Mouse (Mus musculus) hindbrain, embryonic 14.5 days (tissue): ENCODE data around the gene Igsf3. TPM values are rescaled to one million over a fixed set of nuclear protein-coding genes. Genes with fewer than 3 reads are reported as not detected.
A peak's percentile ranks its signal among the peaks of the same experiment; 100 is the strongest.

Experiments
- ATAC-seq: fragments of 200-750 bp; cut with Nextera tagmentation; 2 replicates; pipeline ENCODE4 v1.8.0; 2017; ENCODE audit warnings: moderate number of reproducible peaks, mild to moderate bottlenecking, moderate TSS enrichment, moderate library complexity; ENCODE audit not compliant: low FRiP score
- DNase-seq: peaks from one replicate; pipeline ENCODE4 v3.0.0-alpha.2; 2015; ENCODE audit warnings: low spot score
- H3K27ac ChIP-seq: fragments of 300-500 bp; sonication (generic); 2 replicates; pipeline ENCODE4 v1.5.1; 2014; ENCODE audit warnings: mild to moderate bottlenecking, moderate library complexity
- H3K27me3 ChIP-seq: fragments of 300-500 bp; sonication (generic); 2 replicates; pipeline ENCODE4 v1.6.1; 2014; ENCODE audit warnings: mild to moderate bottlenecking, low read length, mixed read lengths; ENCODE audit not compliant: control insufficient read depth, insufficient read depth
- H3K36me3 ChIP-seq: fragments of 300-500 bp; sonication (generic); replicated peaks from 2 replicates; pipeline ENCODE4 v1.6.1; 2014; ENCODE audit not compliant: control insufficient read depth, insufficient read depth
- H3K4me1 ChIP-seq: fragments of 300-500 bp; sonication (generic); replicated peaks from 2 replicates; pipeline ENCODE4 v1.6.1; 2014; ENCODE audit warnings: antibody characterized with exemption, low read length, mixed read lengths; ENCODE audit not compliant: control insufficient read depth, insufficient read depth
- H3K4me2 ChIP-seq: fragments of 300-500 bp; sonication (generic); replicated peaks from 2 replicates; pipeline ENCODE4 v1.6.1; 2014; ENCODE audit warnings: mild to moderate bottlenecking, moderate library complexity
- H3K4me3 ChIP-seq: fragments of 300-500 bp; sonication (generic); replicated peaks from 2 replicates; pipeline ENCODE4 v1.5.1; 2014; ENCODE audit warnings: mild to moderate bottlenecking, low read length
- H3K9ac ChIP-seq: fragments of 300-500 bp; sonication (generic); 2 replicates; pipeline ENCODE4 v1.6.1; 2014
- H3K9me3 ChIP-seq: fragments of 300-500 bp; sonication (generic); 2 replicates; pipeline ENCODE4 v1.6.1; 2016; ENCODE audit warnings: low read length; ENCODE audit not compliant: control insufficient read depth
- WGBS: fragments of 180-500 bp; shearing (Covaris S2); extraction: QIAGEN DNeasy Blood & Tissue Kit; methylation state at CpG from one replicate; pipeline ENCODE4 v1.1.7; 2014; 5-methylcytosine and 5-hydroxymethylcytosine counted together
- polyA plus RNA-seq: library from polyadenylated mRNA; unstranded; fragments of >200 nt; fragmentation: Nextera tagmentation; extraction: Ambion mirVana; gene quantifications from 2 replicates; pipeline ENCODE4 v1.2.1, GENCODE M21; 2014

Gene Igsf3
- polyA plus RNA-seq, 1 experiment from 2014 or later, result 51.7 TPM

DNA sequence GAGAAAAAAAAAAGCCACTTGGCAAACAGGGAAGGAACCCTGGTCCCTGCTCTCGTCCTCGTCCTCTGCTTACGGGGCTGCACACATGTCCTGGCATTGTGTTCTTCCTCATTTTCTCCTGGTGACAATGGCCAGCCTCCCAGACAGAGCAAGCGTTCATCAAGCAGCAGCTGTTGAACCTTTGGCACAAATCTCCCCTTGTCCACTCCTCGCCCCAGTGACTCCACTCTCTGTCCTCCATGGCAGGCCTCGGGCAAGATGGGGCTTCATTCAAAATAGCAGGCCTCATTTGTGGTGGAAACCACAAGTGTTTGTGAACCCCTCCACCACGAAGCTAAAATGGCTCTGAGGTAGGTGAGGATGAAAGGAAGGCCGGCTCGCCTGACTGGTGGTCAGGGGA is 11.0 kb upstream of the Igsf3 start:
- H3K4me1 ChIP-seq, result peaks cover 7% of the 10 kb centered on the region; the same call in 1 of the 2 replicates
- H3K27ac ChIP-seq, result peak overlapping the region; percentile 48; the same call in 1 of the 2 replicates
- H3K9ac ChIP-seq, result no peak overlapping the region
- no peaks in the 10 kb centered on the region for H3K36me3 ChIP-seq
- 33% methylated on average over 9 of the region's 9 CpGs for WGBS
- H3K9me3 ChIP-seq, result no peaks in the 10 kb centered on the region
- no peaks in the 10 kb centered on the region for H3K27me3 ChIP-seq
- no peak for ATAC-seq
- H3K4me3 ChIP-seq, result no peak overlapping the region
- DNase-seq, result no peak
- H3K4me2 ChIP-seq, result no peak overlapping the region

DNA sequence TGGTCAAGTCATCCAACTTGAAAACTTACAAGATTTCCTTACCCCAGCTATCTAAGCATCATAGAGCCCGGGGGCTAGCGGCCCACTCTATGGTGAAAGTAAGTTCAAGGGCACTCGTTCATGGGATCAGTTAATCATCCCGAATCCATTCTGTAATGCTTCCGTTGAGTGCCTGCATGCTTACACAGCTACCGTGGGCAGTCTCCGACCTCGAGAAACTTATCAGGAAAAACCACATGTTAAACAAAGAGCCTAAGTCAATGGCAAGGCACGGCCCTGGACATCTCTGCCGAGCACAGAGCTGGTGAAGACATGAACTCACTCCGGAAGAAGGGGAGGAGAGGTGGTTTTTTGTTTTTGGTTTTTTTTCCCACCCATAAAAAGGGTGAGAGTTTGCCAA is 9.5 kb upstream of the Igsf3 start:
- H3K27me3 ChIP-seq, result no peaks in the 10 kb centered on the region
- H3K4me1 ChIP-seq, result peaks cover 7% of the 10 kb centered on the region; the same call in 1 of the 2 replicates
- WGBS, result 84% methylated on average over 11 of the region's 11 CpGs

DNA sequence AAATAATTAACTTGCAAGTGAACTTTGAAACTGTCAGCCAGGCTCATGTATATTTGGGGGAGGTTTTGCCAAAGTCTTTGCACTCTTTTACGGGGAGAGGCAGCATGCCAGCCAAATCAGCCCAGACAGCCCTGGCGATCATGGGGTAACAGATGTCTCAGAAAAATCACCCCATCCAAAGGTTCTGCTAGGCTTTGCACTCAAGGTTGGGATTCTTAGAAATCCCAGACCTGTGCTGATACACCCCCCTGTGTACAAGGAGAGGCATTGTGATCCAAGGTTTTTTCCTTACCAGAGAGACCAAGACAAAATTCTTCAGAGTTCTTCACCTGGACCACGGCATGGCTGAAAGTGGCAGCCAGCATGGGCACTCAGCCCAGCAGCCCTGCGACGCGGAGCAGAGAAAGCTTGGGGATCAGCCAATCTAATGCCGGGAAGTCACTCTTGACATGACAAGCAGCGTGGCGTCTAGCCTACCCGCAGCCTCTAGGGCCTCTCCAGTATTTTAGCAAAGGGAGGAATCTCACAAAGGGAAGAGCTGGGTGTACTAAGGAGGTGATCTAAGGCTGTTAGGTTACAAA is 7.5 kb upstream of the Igsf3 start:
- H3K9ac ChIP-seq, result no peak overlapping the region
- H3K36me3 ChIP-seq, result no peaks in the 10 kb centered on the region
- H3K4me3 ChIP-seq, result no peak overlapping the region
- no peak for ATAC-seq
- H3K4me2 ChIP-seq, result no peak overlapping the region
- H3K27ac ChIP-seq, result no peak overlapping the region
- H3K27me3 ChIP-seq, result no peaks in the 10 kb centered on the region
- WGBS, result 42% methylated on average over 10 of the region's 10 CpGs
- peak; percentile 36 for DNase-seq
- H3K9me3 ChIP-seq, result no peaks in the 10 kb centered on the region
- H3K4me1 ChIP-seq, result peaks cover 7% of the 10 kb centered on the region; the same call in 1 of the 2 replicates

More for the DNA sequence above, 9.5 kb upstream of the Igsf3 start:
- no peak overlapping the region for H3K4me2 ChIP-seq
- H3K4me3 ChIP-seq, result no peak overlapping the region
- DNase-seq (no peak), ATAC-seq (no peak)
- no peaks in the 10 kb centered on the region for H3K36me3 ChIP-seq
- no peak overlapping the region for H3K9ac ChIP-seq
- H3K27ac ChIP-seq, result no peak overlapping the region
- no peaks in the 10 kb centered on the region for H3K9me3 ChIP-seq

DNA sequence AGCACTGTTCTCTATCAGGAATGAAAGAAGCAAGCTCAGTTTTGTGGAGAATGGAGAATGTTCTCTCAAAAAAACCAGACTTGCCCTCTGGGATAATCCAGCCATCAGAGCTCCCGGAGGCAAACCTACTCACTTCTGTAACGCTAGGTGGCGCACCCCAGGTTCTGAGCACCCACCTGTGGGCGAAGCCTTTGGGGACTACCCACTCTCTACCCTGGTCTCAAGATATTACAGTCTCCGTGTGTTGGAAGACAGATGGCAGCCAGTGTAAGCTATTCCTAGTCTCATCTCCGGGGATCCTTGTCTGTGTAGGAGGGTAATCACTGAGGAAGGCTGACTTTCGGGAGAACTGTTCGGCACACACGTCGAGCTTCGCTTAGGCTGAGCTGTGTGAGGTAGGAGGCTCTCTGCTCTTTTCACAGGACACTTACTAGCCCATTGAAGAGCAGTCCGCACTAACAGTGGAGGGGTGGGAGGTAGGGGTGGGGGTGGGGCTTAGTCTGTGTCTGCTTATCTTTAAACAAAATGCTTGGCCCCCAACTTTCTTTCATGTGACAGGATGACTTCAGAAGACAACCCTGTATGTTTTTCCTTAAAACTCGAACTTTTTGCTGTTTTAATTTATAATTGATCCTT is 4.4 kb upstream of the Igsf3 start:
- Histone ChIP-seq H3K9ac (no peak overlapping the region), H3K4me1 (no peaks in the 10 kb centered on the region), H3K27ac (no peak overlapping the region), H3K4me2 (no peak overlapping the region), H3K4me3 (no peak overlapping the region), H3K36me3 (no peaks in the 10 kb centered on the region), H3K27me3 (no peaks in the 10 kb centered on the region), H3K9me3 (no peaks in the 10 kb centered on the region)
- DNase-seq (no peak), ATAC-seq (no peak)
- WGBS, result 38% methylated on average over 13 of the region's 13 CpGs

DNA sequence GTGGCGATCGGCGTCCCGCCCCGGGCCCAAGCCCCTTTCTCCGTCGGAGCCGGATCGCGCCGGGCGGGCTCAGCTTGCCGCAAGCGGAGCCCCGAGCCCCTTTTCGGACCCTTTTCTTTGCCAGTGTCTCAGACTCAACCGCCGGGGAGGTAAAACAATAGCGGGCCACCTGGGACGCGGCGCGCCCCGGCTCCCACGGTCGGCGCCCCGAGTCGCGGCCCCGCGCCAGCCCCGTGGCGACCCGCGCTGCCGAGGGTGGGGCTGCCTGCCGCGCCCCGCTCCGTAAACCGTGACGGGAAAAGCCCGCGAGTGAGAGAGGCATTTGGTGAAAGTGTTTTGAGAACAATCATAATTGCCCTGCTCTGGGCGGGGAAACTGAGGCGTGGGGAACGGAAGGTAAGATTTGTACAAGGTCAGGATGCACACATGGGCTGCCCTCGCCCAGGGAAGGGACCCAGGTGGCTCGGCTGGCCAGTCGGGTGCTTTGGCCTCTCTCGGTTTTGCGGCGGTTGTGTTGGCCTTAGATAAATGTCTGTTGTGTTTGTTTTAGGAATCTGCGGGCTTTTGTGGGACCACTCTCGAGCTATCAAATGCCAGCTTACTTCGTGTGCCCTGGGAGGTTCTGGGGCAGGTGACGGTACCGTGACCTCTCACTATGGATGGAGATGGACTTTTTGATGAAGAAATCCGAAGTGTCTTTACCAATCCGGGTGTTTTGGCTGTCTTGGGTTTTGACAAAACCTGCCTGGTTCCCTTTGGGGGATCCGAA is 557 bp downstream of the Igsf3 start:
- Histone ChIP-seq H3K4me3 (peak overlapping the region; percentile 89), H3K36me3 (no peaks in the 10 kb centered on the region), H3K9me3 (no peaks in the 10 kb centered on the region), H3K27ac (peak overlapping the region; percentile 85), H3K9ac (peak overlapping the region; percentile 81), H3K4me2 (peak overlapping the region; percentile 89), H3K27me3 (no peaks in the 10 kb centered on the region), H3K4me1 (peaks cover 41% of the 10 kb centered on the region)
- ATAC-seq (peak; percentile 8; the same call in 1 of the 2 replicates), DNase-seq (no peak)
- WGBS, result under 1% methylated on average over 59 of the region's 62 CpGs

DNA sequence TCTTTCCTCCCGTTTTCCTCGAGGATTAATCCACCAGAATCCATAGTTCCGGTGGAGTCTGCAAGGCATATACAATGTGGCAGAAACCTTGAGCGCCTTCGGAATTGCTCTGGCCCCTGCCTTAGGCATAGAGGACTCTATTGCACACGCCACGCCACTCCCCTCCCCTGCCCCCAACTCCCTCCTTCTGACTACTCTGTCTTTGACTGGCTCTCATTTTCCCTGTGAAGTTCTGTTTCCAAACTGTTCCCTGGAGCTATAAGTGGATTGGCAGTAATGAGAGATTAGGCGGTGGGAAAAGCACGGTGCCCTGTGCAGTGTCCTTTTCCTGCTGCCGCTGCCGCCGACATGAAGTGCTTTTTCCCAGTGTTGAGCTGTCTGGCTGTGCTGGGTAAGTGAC is 1.2 kb downstream of the Igsf3 start:
- Histone ChIP-seq H3K36me3 (no peaks in the 10 kb centered on the region), H3K27ac (peak overlapping the region; percentile 85), H3K4me3 (peak overlapping the region; percentile 89), H3K9me3 (no peaks in the 10 kb centered on the region), H3K4me1 (peaks cover 48% of the 10 kb centered on the region), H3K4me2 (peak overlapping the region; percentile 89), H3K9ac (peak overlapping the region; percentile 81), H3K27me3 (no peaks in the 10 kb centered on the region)
- DNase-seq, result peak; percentile 53
- ATAC-seq, result peak; percentile 35; the same call in 1 of the 2 replicates
- WGBS, result under 1% methylated on average over 12 of the region's 12 CpGs

DNA sequence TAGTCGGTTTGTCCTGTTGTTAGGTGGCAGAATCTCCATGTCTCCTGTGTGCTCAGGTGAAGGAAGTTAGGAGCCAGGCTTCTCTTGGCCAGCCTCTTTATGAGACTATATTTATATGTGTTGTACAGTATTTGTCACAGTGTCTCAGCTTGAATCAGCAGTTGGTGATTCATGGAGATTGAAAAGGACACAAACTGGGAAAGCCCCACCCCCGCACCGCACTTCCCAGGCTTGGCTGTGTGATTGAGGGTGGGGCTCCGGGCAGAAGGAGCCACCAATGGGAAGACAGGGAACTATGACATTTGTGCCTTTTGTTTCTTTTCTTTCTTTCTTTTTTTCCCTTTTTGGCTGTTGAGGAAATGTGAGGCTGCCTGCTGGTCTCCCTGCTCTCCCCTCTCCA is 2.9 kb downstream of the Igsf3 start:
- H3K9ac ChIP-seq, result peak overlapping the region; percentile 81
- WGBS, result 17% methylated on average over 4 of the region's 4 CpGs
- H3K4me3 ChIP-seq, result peak overlapping the region; percentile 89
- H3K27me3 ChIP-seq, result no peaks in the 10 kb centered on the region
- ATAC-seq (peak; percentile 22; the same call in 1 of the 2 replicates), DNase-seq (no peak)
- peaks cover 58% of the 10 kb centered on the region for H3K4me1 ChIP-seq
- H3K36me3 ChIP-seq, result no peaks in the 10 kb centered on the region
- no peaks in the 10 kb centered on the region for H3K9me3 ChIP-seq
- H3K27ac ChIP-seq, result 0 out of 2 replicates have a peak overlapping the region, but pooled peaks have one; percentile 21
- H3K4me2 ChIP-seq, result peak overlapping the region; percentile 89

DNA sequence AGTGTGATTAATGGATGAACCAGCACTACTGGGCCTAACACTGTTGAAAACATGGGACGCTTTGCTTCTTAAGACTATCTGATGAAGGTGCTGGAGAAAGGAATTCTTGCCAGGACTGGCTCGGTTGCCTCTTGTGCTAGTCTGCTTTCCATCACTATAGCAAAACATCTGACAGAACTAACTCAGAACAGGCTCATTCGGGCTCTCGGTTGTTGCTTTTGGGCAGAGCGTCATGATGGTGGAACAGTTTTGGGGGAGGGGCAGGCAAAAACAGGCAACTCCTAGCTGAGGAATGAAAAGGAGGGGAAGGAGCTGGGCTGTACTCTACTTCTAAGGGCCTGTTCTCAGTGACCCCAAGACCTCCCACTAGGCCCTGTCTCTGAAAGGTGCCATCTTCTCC is 4.8 kb downstream of the Igsf3 start:
- ATAC-seq, result no peak
- WGBS, result 87% methylated on average over 5 of the region's 5 CpGs
- no peaks in the 10 kb centered on the region for H3K36me3 ChIP-seq
- no peaks in the 10 kb centered on the region for H3K9me3 ChIP-seq
- H3K27me3 ChIP-seq, result no peaks in the 10 kb centered on the region
- no peak overlapping the region for H3K27ac ChIP-seq
- H3K4me2 ChIP-seq, result peak overlapping the region; percentile 89
- H3K4me1 ChIP-seq, result peaks cover 65% of the 10 kb centered on the region
- no peak overlapping the region for H3K4me3 ChIP-seq
- no peak for DNase-seq
- H3K9ac ChIP-seq, result no peak overlapping the region

DNA sequence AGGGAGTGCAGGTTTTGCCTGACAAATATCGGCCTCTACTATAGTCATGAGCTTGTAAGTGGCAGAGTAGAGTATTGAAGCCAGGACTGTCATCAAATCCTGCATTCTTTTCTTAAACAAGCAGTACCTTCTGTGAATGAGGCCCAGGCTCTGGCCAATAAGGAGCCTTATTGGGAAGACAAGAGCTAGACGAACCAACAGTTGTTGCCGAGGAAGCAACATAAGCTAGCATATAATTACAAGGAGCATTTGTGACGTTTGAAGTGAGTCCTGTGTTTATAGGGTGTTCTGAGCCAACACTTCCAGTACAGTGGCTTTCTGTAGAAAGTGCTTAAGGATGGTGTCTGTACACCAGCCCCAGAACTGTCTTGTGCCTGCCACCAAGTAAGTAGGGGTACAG is 5.9 kb downstream of the Igsf3 start:
- no peak overlapping the region for H3K9ac ChIP-seq
- ATAC-seq, result no peak
- 36% methylated on average over 4 of the region's 4 CpGs for WGBS
- no peak for DNase-seq
- peak overlapping the region; percentile 89 for H3K4me2 ChIP-seq
- H3K9me3 ChIP-seq, result no peaks in the 10 kb centered on the region
- H3K4me3 ChIP-seq, result no peak overlapping the region
- H3K27ac ChIP-seq, result no peak overlapping the region
- H3K4me1 ChIP-seq, result peaks cover 71% of the 10 kb centered on the region
- no peaks in the 10 kb centered on the region for H3K36me3 ChIP-seq
- no peaks in the 10 kb centered on the region for H3K27me3 ChIP-seq
